In genomic region chr7:128622266-128622961, GRCm38 (mm10) we compare ENCODE assay signal across 9 mouse cellular contexts. TPM values are rescaled to one million over a fixed set of nuclear protein-coding genes. Genes with fewer than 3 reads are reported as not detected.
DNase-seq lines count a peak whose midpoint lies in the region; ATAC-seq lines count a peak whose summit lies in the region.
"Had no signal": no experiment of that assay in that cellular context is flagged by ENCODE, and none has a peak within 500 bp of the region (broad histone marks: within the 10 kb centered on the region; RNA-seq: fewer than 3 reads in every experiment).

No protein-coding gene starts in this region.

- peak overlapping the region; percentile 41 for H3K27ac ChIP-seq in heart, embryonic 15.5 days
- H3K27ac ChIP-seq in neural tube, embryonic 15.5 days (replicated peaks), result no peak overlapping the region
- H3K27ac ChIP-seq: lung, embryonic 15.5 days had no signal

- H3K27me3 ChIP-seq in heart, embryonic 15.5 days, result no peaks in the 10 kb centered on the region
- H3K27me3 ChIP-seq in neural tube, embryonic 15.5 days (replicated peaks), result no peaks in the 10 kb centered on the region
- H3K27me3 ChIP-seq: lung, embryonic 15.5 days had no signal

- peaks cover 9% of the 10 kb centered on the region for H3K4me1 ChIP-seq in heart, embryonic 15.5 days (replicated peaks)
- no peaks in the 10 kb centered on the region for H3K4me1 ChIP-seq in neural tube, embryonic 15.5 days
- H3K4me1 ChIP-seq: lung, embryonic 15.5 days had no signal

- H3K4me3 ChIP-seq in heart, embryonic 15.5 days, result no peak overlapping the region
- H3K4me3 ChIP-seq in neural tube, embryonic 15.5 days (replicated peaks), result no peak overlapping the region
- H3K4me3 ChIP-seq: lung, embryonic 15.5 days had no signal

- ATAC-seq in heart, embryonic 15.5 days (replicated peaks; ENCODE audit: insufficient number of reproducible peaks, insufficient read depth, low FRiP score, low read depth), result peak; percentile 64; the same call in 1 of the 2 replicates
- ATAC-seq in neural tube, embryonic 15.5 days (ENCODE audit: low FRiP score), result no peak

- H3K9me3 ChIP-seq in heart, embryonic 15.5 days (replicated peaks), result no peaks in the 10 kb centered on the region
- no peaks in the 10 kb centered on the region for H3K9me3 ChIP-seq in neural tube, embryonic 15.5 days (replicated peaks)
- H3K9me3 ChIP-seq: lung, embryonic 15.5 days had no signal

- intact Hi-C loops in left cerebral cortex, postnatal 10 days (cut with DNase I), result no loop called here

- H3K36me3 ChIP-seq in heart, embryonic 15.5 days, result no peaks in the 10 kb centered on the region
- H3K36me3 ChIP-seq in neural tube, embryonic 15.5 days, result no peaks in the 10 kb centered on the region
- H3K36me3 ChIP-seq: lung, embryonic 15.5 days had no signal

- H3K9ac ChIP-seq in heart, embryonic 15.5 days, result no peak overlapping the region
- no peak overlapping the region for H3K9ac ChIP-seq in neural tube, embryonic 15.5 days (replicated peaks)
- H3K9ac ChIP-seq: lung, embryonic 15.5 days had no signal

- H3K4me2 ChIP-seq in heart, embryonic 15.5 days, result no peak overlapping the region
- no peak overlapping the region for H3K4me2 ChIP-seq in neural tube, embryonic 15.5 days
- H3K4me2 ChIP-seq: lung, embryonic 15.5 days had no signal

- 47% methylated on average over 7 of the region's 7 CpGs for WGBS in heart, embryonic 15.5 days
- 54% methylated on average over 7 of the region's 7 CpGs for WGBS in neural tube, embryonic 15.5 days

- DNase-seq in left cerebral cortex, adult 18-20 months (ENCODE audit: low spot score in 2 of 2), result peak; percentile 31 to 32
- no peak for DNase-seq in left cerebral cortex, postnatal 10 days (ENCODE audit: extremely low spot score in 1 of 2, low spot score in 2 of 2)
- peak; percentile 65 for DNase-seq in MN1 (ENCODE audit: low spot score)
- peak; percentile 84 for DNase-seq in cerebellum, adult 9-10 months
- peak; percentile 71 for DNase-seq in lung, postnatal 36 days
- no peak for DNase-seq in spleen, adult 18-20 months

RNA-seq across cellular contexts. Expression of gene Inpp5f, which starts 11.3 kb away (rescaled TPM):
- total RNA-seq in left cerebral cortex, adult 18-20 months (2021), result 100 to 1,000 TPM in 1 of 2 experiments, 10 to 100 TPM in 1; 96.5 to 103 TPM
- 100 to 1,000 TPM; 267 to 278 TPM for total RNA-seq in left cerebral cortex, postnatal 10 days (2021)
- polyA plus RNA-seq in heart, embryonic 15.5 days (2015; fragmentation: Nextera tagmentation; extraction: Ambion mirVana), result 8.8 and 13.0 TPM in 2 replicates
- polyA plus RNA-seq in neural tube, embryonic 15.5 days (2015; fragmentation: Nextera tagmentation; extraction: Ambion mirVana), result 398 and 441 TPM in 2 replicates

Comparison
In these comparisons a context has a peak if more than half of its experiments do, and no peak if none do; other contexts are left out.
1. DNase-seq: peak in left cerebral cortex, adult 18-20 months (2 of 2), MN1 (single experiment), cerebellum, adult 9-10 months (single experiment) and lung, postnatal 36 days (single experiment); none in left cerebral cortex, postnatal 10 days (0 of 2) and spleen, adult 18-20 months (0 of 2).